8 mouse cellular contexts compared by ENCODE assay signal in the genomic region with DNA sequence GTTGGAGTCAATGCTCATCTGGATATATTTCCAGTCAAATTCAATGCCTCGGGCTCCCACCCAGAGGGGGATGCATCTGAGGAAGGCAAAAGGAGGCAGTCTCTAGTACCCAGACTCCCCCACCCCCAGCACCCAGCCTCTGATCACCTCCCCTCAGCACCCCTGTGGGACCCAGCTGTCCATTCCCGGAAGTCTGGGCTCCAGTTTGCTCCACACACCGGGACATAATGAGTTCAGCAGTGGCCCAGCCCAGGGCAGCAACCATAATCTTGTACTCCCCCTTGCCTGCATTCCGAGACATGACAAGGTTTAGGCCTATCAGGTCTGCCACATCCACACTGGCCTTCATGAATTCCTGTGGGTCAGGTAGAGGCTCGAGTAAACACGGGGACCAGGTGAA. TPM values are rescaled to one million over a fixed set of nuclear protein-coding genes. Genes with fewer than 3 reads are reported as not detected.
DNase-seq lines count a peak whose midpoint lies in the region; ATAC-seq and TF ChIP-seq lines count a peak whose summit lies in the region.

No protein-coding gene starts in this region.

- H3K27ac ChIP-seq in kidney, embryonic 14.5 days (ENCODE audit: low read depth, low read length) = no peak overlapping the region
- H3K27ac ChIP-seq in embryonic facial prominence, embryonic 12.5 days = no peak overlapping the region
- no peak overlapping the region for H3K27ac ChIP-seq in hindbrain, postnatal 0 days
- no peak overlapping the region for H3K27ac ChIP-seq in midbrain, postnatal 0 days (ENCODE audit: low read depth, low read length)

- 0 out of 2 replicates have a peak overlapping the region, but pooled peaks have one; percentile 83 for H3K9ac ChIP-seq in kidney, embryonic 14.5 days (ENCODE audit: low read depth, low read length)
- H3K9ac ChIP-seq in embryonic facial prominence, embryonic 12.5 days = peak overlapping the region; percentile 73
- H3K9ac ChIP-seq in hindbrain, postnatal 0 days (replicated peaks; ENCODE audit: low read length) = peak overlapping the region; percentile 82; the same call in 1 of the 2 replicates
- H3K9ac ChIP-seq in midbrain, postnatal 0 days (replicated peaks; ENCODE audit: low read length, poor library complexity, severe bottlenecking) = peak overlapping the region; percentile 86; the same call in 1 of the 2 replicates

- WGBS in kidney, embryonic 14.5 days = 82% methylated on average over 6 of the region's 6 CpGs
- 86% methylated on average over 6 of the region's 6 CpGs for WGBS in embryonic facial prominence, embryonic 12.5 days
- 88% methylated on average over 6 of the region's 6 CpGs for WGBS in hindbrain, postnatal 0 days
- 86% methylated on average over 6 of the region's 6 CpGs for WGBS in midbrain, postnatal 0 days

- peaks cover 9% of the 10 kb centered on the region; the same call in 1 of the 2 replicates for H3K36me3 ChIP-seq in kidney, embryonic 14.5 days (ENCODE audit: control insufficient read depth, insufficient read depth, low read length)
- peaks cover 23% of the 10 kb centered on the region for H3K36me3 ChIP-seq in embryonic facial prominence, embryonic 12.5 days
- H3K36me3 ChIP-seq in hindbrain, postnatal 0 days (ENCODE audit: insufficient read depth, low read length) = peaks cover 18% of the 10 kb centered on the region
- peaks cover 9% of the 10 kb centered on the region for H3K36me3 ChIP-seq in midbrain, postnatal 0 days (ENCODE audit: insufficient read depth, low read length)

- H3K9me3 ChIP-seq in kidney, embryonic 14.5 days (ENCODE audit: control insufficient read depth, low read length) = no peaks in the 10 kb centered on the region
- no peaks in the 10 kb centered on the region for H3K9me3 ChIP-seq in embryonic facial prominence, embryonic 12.5 days
- H3K9me3 ChIP-seq in hindbrain, postnatal 0 days (ENCODE audit: low read length) = no peaks in the 10 kb centered on the region
- no peaks in the 10 kb centered on the region for H3K9me3 ChIP-seq in midbrain, postnatal 0 days (ENCODE audit: low read length)

- no peak for TF ChIP-seq CTCF in hindbrain, postnatal 0 days (IDR thresholded peaks at IDR 0.05; ENCODE audit: low read depth)
- no peak for TF ChIP-seq CTCF in midbrain, postnatal 0 days (IDR thresholded peaks at IDR 0.05)

- peaks cover 12% of the 10 kb centered on the region for H3K4me1 ChIP-seq in kidney, embryonic 14.5 days (ENCODE audit: control insufficient read depth, insufficient read depth, low read length)
- H3K4me1 ChIP-seq in embryonic facial prominence, embryonic 12.5 days = peaks cover 14% of the 10 kb centered on the region
- peaks cover 7% of the 10 kb centered on the region; the same call in 1 of the 2 replicates for H3K4me1 ChIP-seq in hindbrain, postnatal 0 days (ENCODE audit: insufficient read depth, low read length)
- H3K4me1 ChIP-seq in midbrain, postnatal 0 days (ENCODE audit: insufficient read depth, low read length) = peaks cover 12% of the 10 kb centered on the region

- no peak for DNase-seq in kidney, postnatal 10 days
- DNase-seq in hindbrain, postnatal 0 days (ENCODE audit: low spot score) = no peak
- DNase-seq in midbrain, postnatal 0 days (ENCODE audit: low spot score) = no peak
- no peak for DNase-seq in adrenal gland, adult 8-10 months
- DNase-seq in gastrocnemius, adult 18-20 months (ENCODE audit: low spot score) = no peak
- no peak for DNase-seq in layer of hippocampus, adult 11-12 months (ENCODE audit: low spot score)

- peak overlapping the region; percentile 81 for H3K4me2 ChIP-seq in kidney, embryonic 14.5 days (replicated peaks; ENCODE audit: low read depth, low read length)
- H3K4me2 ChIP-seq in embryonic facial prominence, embryonic 12.5 days (replicated peaks) = peak overlapping the region; percentile 76
- peak overlapping the region; percentile 83 for H3K4me2 ChIP-seq in hindbrain, postnatal 0 days (ENCODE audit: low read depth, low read length)
- H3K4me2 ChIP-seq in midbrain, postnatal 0 days (ENCODE audit: low read depth, low read length, poor library complexity, severe bottlenecking) = peak overlapping the region; percentile 80

- H3K27me3 ChIP-seq in kidney, embryonic 14.5 days (ENCODE audit: control insufficient read depth, insufficient read depth, low read length) = no peaks in the 10 kb centered on the region
- no peaks in the 10 kb centered on the region for H3K27me3 ChIP-seq in embryonic facial prominence, embryonic 12.5 days
- H3K27me3 ChIP-seq in hindbrain, postnatal 0 days (ENCODE audit: insufficient read depth, low read length) = no peaks in the 10 kb centered on the region
- no peaks in the 10 kb centered on the region for H3K27me3 ChIP-seq in midbrain, postnatal 0 days (ENCODE audit: insufficient read depth, low read length)

- no peak for ATAC-seq in kidney, embryonic 14.5 days (ENCODE audit: low FRiP score, low TSS enrichment)
- ATAC-seq in embryonic facial prominence, embryonic 12.5 days (ENCODE audit: insufficient number of reproducible peaks, insufficient read depth, low FRiP score, low TSS enrichment) = no peak
- ATAC-seq in hindbrain, postnatal 0 days = no peak
- no peak for ATAC-seq in midbrain, postnatal 0 days (ENCODE audit: low FRiP score)

- H3K4me3 ChIP-seq in kidney, embryonic 14.5 days (ENCODE audit: low read length) = peak overlapping the region; percentile 85
- H3K4me3 ChIP-seq in embryonic facial prominence, embryonic 12.5 days = peak overlapping the region; percentile 72
- peak overlapping the region; percentile 72; the same call in 1 of the 2 replicates for H3K4me3 ChIP-seq in hindbrain, postnatal 0 days (ENCODE audit: low read length)
- H3K4me3 ChIP-seq in midbrain, postnatal 0 days (ENCODE audit: low read depth, low read length) = peak overlapping the region; percentile 72

RNA-seq across cellular contexts. Expression of gene Tmem147, which starts 1.1 kb away (rescaled TPM):
- polyA plus RNA-seq in kidney, embryonic 14.5 days (2014; fragmentation: Nextera tagmentation; extraction: Ambion mirVana) = 202 and 206 TPM in 2 replicates
- 156 and 166 TPM in 2 replicates for polyA plus RNA-seq in embryonic facial prominence, embryonic 12.5 days (2016; fragmentation: Nextera tagmentation; extraction: Ambion mirVana)
- 195 and 238 TPM in 2 replicates for total RNA-seq in hindbrain, postnatal 0 days (2014; rRNA removed)
- polyA plus RNA-seq in hindbrain, postnatal 0 days (2015; fragmentation: Nextera tagmentation; extraction: Ambion mirVana) = 338 and 342 TPM in 2 replicates
- total RNA-seq in midbrain, postnatal 0 days (2014; rRNA removed) = 166 and 167 TPM in 2 replicates
- 290 and 318 TPM in 2 replicates for polyA plus RNA-seq in midbrain, postnatal 0 days (2015; fragmentation: Nextera tagmentation; extraction: Ambion mirVana)
- 100 to 1,000 TPM; 179 to 210 (median 202) TPM for total RNA-seq in adrenal gland, adult 8-10 months (2022)
- 100 to 1,000 TPM; 215 to 233 TPM for total RNA-seq in gastrocnemius, adult 18-20 months (2021)

RNA-seq across cellular contexts. Expression of gene Gapdhs, which starts 15.3 kb away (rescaled TPM):
- polyA plus RNA-seq in kidney, embryonic 14.5 days (2014; fragmentation: Nextera tagmentation; extraction: Ambion mirVana) = 0.61 and 1.6 TPM in 2 replicates
- polyA plus RNA-seq in embryonic facial prominence, embryonic 12.5 days (2016; fragmentation: Nextera tagmentation; extraction: Ambion mirVana) = 0.62 and 0.97 TPM in 2 replicates
- total RNA-seq in hindbrain, postnatal 0 days (2014; rRNA removed) = not detected in 2 replicates
- 0.32 and 0.69 TPM in 2 replicates for polyA plus RNA-seq in hindbrain, postnatal 0 days (2015; fragmentation: Nextera tagmentation; extraction: Ambion mirVana)
- total RNA-seq in midbrain, postnatal 0 days (2014; rRNA removed) = not detected in 2 replicates
- polyA plus RNA-seq in midbrain, postnatal 0 days (2015; fragmentation: Nextera tagmentation; extraction: Ambion mirVana) = 0.79 and 0.80 TPM in 2 replicates
- not detected for total RNA-seq in adrenal gland, adult 8-10 months (2022)
- total RNA-seq in gastrocnemius, adult 18-20 months (2021) = not detected

RNA-seq across cellular contexts. Expression of gene Atp4a, which starts 16.2 kb away (rescaled TPM):
- 1.2 and 1.3 TPM in 2 replicates for polyA plus RNA-seq in kidney, embryonic 14.5 days (2014; fragmentation: Nextera tagmentation; extraction: Ambion mirVana)
- polyA plus RNA-seq in embryonic facial prominence, embryonic 12.5 days (2016; fragmentation: Nextera tagmentation; extraction: Ambion mirVana) = 0.50 and 0.96 TPM in 2 replicates
- total RNA-seq in hindbrain, postnatal 0 days (2014; rRNA removed) = 2.0 and 5.3 TPM in 2 replicates
- polyA plus RNA-seq in hindbrain, postnatal 0 days (2015; fragmentation: Nextera tagmentation; extraction: Ambion mirVana) = 4.2 and 6.0 TPM in 2 replicates
- 0.82 and 2.3 TPM in 2 replicates for total RNA-seq in midbrain, postnatal 0 days (2014; rRNA removed)
- polyA plus RNA-seq in midbrain, postnatal 0 days (2015; fragmentation: Nextera tagmentation; extraction: Ambion mirVana) = 2.7 and 2.8 TPM in 2 replicates
- 10 to 100 TPM in 2 of 4 experiments, 1 to 10 TPM in 2; 2.9 to 15.5 (median 9.4) TPM for total RNA-seq in adrenal gland, adult 8-10 months (2022)
- under 1 TPM in 1 of 2 experiments, not detected in 1; 0.07 TPM for total RNA-seq in gastrocnemius, adult 18-20 months (2021)

RNA-seq across cellular contexts. Expression of gene Sbsn, which starts 23.1 kb away (rescaled TPM):
- polyA plus RNA-seq in kidney, embryonic 14.5 days (2014; fragmentation: Nextera tagmentation; extraction: Ambion mirVana) = 1.1 and 1.6 TPM in 2 replicates
- 1.1 and 1.3 TPM in 2 replicates for polyA plus RNA-seq in embryonic facial prominence, embryonic 12.5 days (2016; fragmentation: Nextera tagmentation; extraction: Ambion mirVana)
- 0.84 and 4.2 TPM in 2 replicates for total RNA-seq in hindbrain, postnatal 0 days (2014; rRNA removed)
- polyA plus RNA-seq in hindbrain, postnatal 0 days (2015; fragmentation: Nextera tagmentation; extraction: Ambion mirVana) = 2.9 and 3.0 TPM in 2 replicates
- total RNA-seq in midbrain, postnatal 0 days (2014; rRNA removed) = 2.4 and 4.0 TPM in 2 replicates
- polyA plus RNA-seq in midbrain, postnatal 0 days (2015; fragmentation: Nextera tagmentation; extraction: Ambion mirVana) = 1.8 and 4.1 TPM in 2 replicates
- total RNA-seq in adrenal gland, adult 8-10 months (2022) = 100 to 1,000 TPM; 213 to 399 (median 309) TPM
- 1 to 10 TPM; 2.8 to 4.9 TPM for total RNA-seq in gastrocnemius, adult 18-20 months (2021)

RNA-seq across cellular contexts. Expression of gene 2200002J24Rik, which starts 29.5 kb away (rescaled TPM):
- not detected in 2 replicates for polyA plus RNA-seq in kidney, embryonic 14.5 days (2014; fragmentation: Nextera tagmentation; extraction: Ambion mirVana)
- polyA plus RNA-seq in embryonic facial prominence, embryonic 12.5 days (2016; fragmentation: Nextera tagmentation; extraction: Ambion mirVana) = not detected in 2 replicates
- total RNA-seq in hindbrain, postnatal 0 days (2014; rRNA removed) = not detected in 2 replicates
- 0.55 TPM in 1 of 2 replicates, not detected in the other for polyA plus RNA-seq in hindbrain, postnatal 0 days (2015; fragmentation: Nextera tagmentation; extraction: Ambion mirVana)
- total RNA-seq in midbrain, postnatal 0 days (2014; rRNA removed) = not detected in 2 replicates
- polyA plus RNA-seq in midbrain, postnatal 0 days (2015; fragmentation: Nextera tagmentation; extraction: Ambion mirVana) = not detected in 2 replicates
- total RNA-seq in adrenal gland, adult 8-10 months (2022) = 10 to 100 TPM in 1 of 4 experiments, 1 to 10 TPM in 3; 2.5 to 12.3 (median 5.8) TPM
- total RNA-seq in gastrocnemius, adult 18-20 months (2021) = not detected
